Mouse (Mus musculus): Measurements from ENCODE around the gene Gm9999.
"Not testable (repeated sequence)": the region's sequence is repeated elsewhere in the genome, so short reads cannot be mapped to it uniquely, and the experiment has no call there.

The Gm9999 gene

GRCm38 (mm10) chr7:46999983-47000643 lies 16.7 kb downstream of the Gm9999 start:
- DNase-seq (ENCODE audit: low read depth) = no peak

- DNase-seq (ENCODE audit: low read depth) = no peak
These were observed 17.2 kb downstream of the Gm9999 start for GRCm38 (mm10) chr7:47000644-47000983.

GRCm38 (mm10) chr7:47001125-47001899 lies 17.9 kb downstream of the Gm9999 start:
- DNase-seq (ENCODE audit: low read depth) = no peak

- no peak for DNase-seq (ENCODE audit: low read depth)
These were observed 18.5 kb downstream of the Gm9999 start for GRCm38 (mm10) chr7:47001900-47002275.

GRCm38 (mm10) chr7:47003411-47004115 lies 20.2 kb downstream of the Gm9999 start:
- DNase-seq (ENCODE audit: low read depth) = no peak

GRCm38 (mm10) chr7:47007109-47007780 lies 23.9 kb downstream of the Gm9999 start:
- DNase-seq (ENCODE audit: low read depth) = no peak

- DNase-seq (ENCODE audit: low read depth) = peak; percentile 64
These were observed 24.4 kb downstream of the Gm9999 start for GRCm38 (mm10) chr7:47007818-47008167.

- DNase-seq (ENCODE audit: low read depth) = peak; percentile 99
These were observed 25.0 kb downstream of the Gm9999 start, which contains the start of gene Spty2d1 for GRCm38 (mm10) chr7:47008168-47008993. Gene Spty2d1 (minus strand): TSS chr7:47008411.

GRCm38 (mm10) chr7:47013131-47013767 lies 29.9 kb downstream of the Gm9999 start:
- DNase-seq (ENCODE audit: low read depth) = no peak

- DNase-seq (ENCODE audit: low read depth) = no peak
These were observed 31.4 kb downstream of the Gm9999 start for GRCm38 (mm10) chr7:47014564-47015389.

- peak; percentile 92 for DNase-seq (ENCODE audit: low read depth)
These were observed 32.1 kb downstream of the Gm9999 start for GRCm38 (mm10) chr7:47015390-47016065.

GRCm38 (mm10) chr7:47016602-47017001 lies 33.2 kb downstream of the Gm9999 start:
- no peak for DNase-seq (ENCODE audit: low read depth)

- no peak for DNase-seq (ENCODE audit: low read depth)
These were observed 33.8 kb downstream of the Gm9999 start for GRCm38 (mm10) chr7:47017146-47017545.

GRCm38 (mm10) chr7:47019641-47020040 lies 36.3 kb downstream of the Gm9999 start:
- no peak for DNase-seq (ENCODE audit: low read depth)

GRCm38 (mm10) chr7:47020956-47021355 lies 37.6 kb downstream of the Gm9999 start:
- DNase-seq (ENCODE audit: low read depth) = no peak

GRCm38 (mm10) chr7:47022482-47022881 lies 39.1 kb downstream of the Gm9999 start:
- peak; percentile 74 for DNase-seq (ENCODE audit: low read depth)

GRCm38 (mm10) chr7:47023530-47023929 lies 40.1 kb downstream of the Gm9999 start:
- peak; percentile 68 for DNase-seq (ENCODE audit: low read depth)

GRCm38 (mm10) chr7:47024454-47024853 lies 41.1 kb downstream of the Gm9999 start:
- DNase-seq (ENCODE audit: low read depth) = no peak

GRCm38 (mm10) chr7:47025429-47025828 lies 42.0 kb downstream of the Gm9999 start:
- no peak for DNase-seq (ENCODE audit: low read depth)

GRCm38 (mm10) chr7:47026899-47027298 lies 43.5 kb downstream of the Gm9999 start:
- not testable (repeated sequence) for DNase-seq (ENCODE audit: low read depth)
